Mouse (Mus musculus) CH12.LX (cell line): Measurements from ENCODE around the gene Schip1.

Source experiments
- CTCF ChIP-seq, 2 experiments: IDR thresholded peaks in 1 of 2; conservative IDR thresholded peaks in 1 of 2; 2 replicates each; pipeline ENCODE4 v1.5.1; 2011 to 2012; ENCODE audit warnings: low read depth in 2 of 2, low read length in 2 of 2, improper control_type of control experiment in 1 of 2, inconsistent platforms in 1 of 2, mild to moderate bottlenecking in 1 of 2, moderate library complexity in 1 of 2
- EP300 ChIP-seq: IDR thresholded peaks from 2 replicates; pipeline ENCODE4 v1.6.1; 2011; ENCODE audit warnings: low read length, improper control_type of control experiment
- ETS1 ChIP-seq: conservative IDR thresholded peaks from 2 replicates; pipeline ENCODE4 v1.6.1; 2012; ENCODE audit warnings: low read depth, mild to moderate bottlenecking, inconsistent platforms, low read length, improper control_type of control experiment, moderate library complexity
- POLR2A ChIP-seq: IDR thresholded peaks from 2 replicates; pipeline ENCODE4 v1.6.1; 2011; ENCODE audit warnings: low read depth, mild to moderate bottlenecking, improper control_type of control experiment, low read length
- ZKSCAN1 ChIP-seq: IDR thresholded peaks from 2 replicates; pipeline ENCODE4 v1.6.1; 2012; ENCODE audit warnings: low read depth, inconsistent platforms, low read length, improper control_type of control experiment, borderline replicate concordance

GRCm38 (mm10) chr3:68617708-68618107 lies 553.1 kb downstream of the Schip1 start:
- TF ChIP-seq ZKSCAN1: no peak
- no peak for TF ChIP-seq CTCF (conservative IDR thresholded peaks at IDR 0.05 in 1 of 2, IDR thresholded peaks at IDR 0.05 in 1 of 2; ENCODE audit: low read depth in 2 of 2, low read length in 2 of 2)
- no peak for TF ChIP-seq POLR2A
- no peak for TF ChIP-seq ETS1
- no peak for TF ChIP-seq EP300
